Mouse (Mus musculus): ENCODE measurements at regions not wholly inside any gene's neighbourhood (a gene's known extent, or its start where the extent isn't known, plus 50 kb on each side); places are given as distances from the start of the nearest gene placed in this dataset.

DNA sequence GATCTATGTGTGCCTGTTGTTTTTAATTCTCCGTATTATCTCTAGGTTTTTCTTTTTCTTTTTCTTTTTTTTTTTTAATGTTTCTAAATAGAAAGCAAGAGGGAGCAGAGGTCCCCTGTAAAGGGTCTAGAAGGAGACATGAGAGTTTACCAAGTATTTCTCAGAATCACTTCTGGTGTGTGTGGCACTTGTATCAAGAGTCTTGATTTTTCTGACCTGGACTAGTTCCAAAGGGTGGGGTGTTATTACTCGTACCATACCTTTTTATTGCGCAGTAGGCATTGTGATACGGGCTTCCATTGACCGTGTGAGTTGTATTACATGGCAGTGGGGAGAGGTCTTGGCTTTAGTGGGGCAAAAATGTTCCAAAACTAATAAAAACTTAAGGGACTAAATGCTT lies 63.2 kb upstream of the Bmp6 start:
- DNase-seq, result no peak
- intact Hi-C loops (cut with DNase I), result no loop called here

DNA sequence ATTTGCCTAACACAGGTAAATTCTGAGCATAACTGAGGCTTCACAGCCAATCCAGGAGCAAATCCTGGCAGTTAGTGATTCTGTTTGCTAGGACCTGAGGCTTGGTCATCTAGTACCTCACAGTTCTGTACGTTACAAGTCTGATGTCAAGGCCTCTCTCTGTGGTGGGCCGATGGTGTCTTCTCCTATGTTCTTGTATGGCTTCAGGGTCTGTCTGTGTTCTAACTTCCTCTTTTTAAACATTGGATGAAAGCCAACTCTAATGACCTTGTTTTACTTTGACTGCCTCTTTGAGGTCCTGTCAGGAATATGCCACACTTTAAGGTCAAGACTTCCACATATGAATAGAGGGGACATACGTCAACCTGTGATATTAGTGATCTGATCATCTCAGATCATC lies 56.9 kb upstream of the Bmp6 start:
- no peak for DNase-seq
- intact Hi-C loops (cut with DNase I), result no loop called here

DNA sequence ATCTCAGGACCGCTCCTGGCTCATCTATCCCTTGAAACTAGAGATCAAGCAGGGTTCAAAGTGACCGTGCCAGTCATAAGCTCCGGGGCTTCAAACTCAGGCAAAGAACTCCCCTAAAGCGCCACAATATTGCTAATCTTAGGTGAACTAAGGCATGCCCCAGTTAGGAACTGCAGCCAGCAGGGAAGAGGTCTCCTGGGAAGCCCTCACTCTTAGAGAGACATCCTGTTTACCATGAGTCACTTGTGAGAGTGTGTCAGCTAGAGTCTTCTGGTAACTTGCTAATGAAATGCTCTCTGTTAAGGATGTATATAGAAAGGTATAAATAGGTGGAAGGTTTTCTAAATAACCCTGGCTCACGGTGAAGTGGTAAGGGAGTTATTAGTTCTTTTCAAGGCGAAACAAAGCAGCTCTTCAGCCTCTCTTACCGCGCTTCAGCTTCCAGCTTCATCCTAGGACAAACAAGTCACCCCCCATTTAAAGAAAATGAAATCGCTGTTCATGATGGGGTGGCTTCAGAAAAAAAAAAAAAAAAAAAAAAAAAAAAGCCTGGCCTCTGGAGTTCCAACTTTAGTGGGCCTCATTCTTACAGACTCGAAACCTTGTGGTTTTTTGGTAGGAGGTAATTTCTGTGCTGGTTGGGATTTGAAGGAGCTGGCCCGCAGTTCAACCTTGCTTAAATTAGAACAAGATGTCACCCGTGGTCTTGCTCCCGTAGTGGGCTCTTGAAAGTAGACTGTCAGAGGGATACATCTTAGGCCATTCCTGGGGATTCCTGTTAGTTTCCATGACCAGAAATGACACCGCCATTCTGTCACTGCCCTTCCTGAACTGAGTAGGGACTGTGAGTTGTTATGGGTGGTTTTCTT lies 56.1 kb upstream of the Bmp6 start:
- intact Hi-C loops (cut with DNase I), result no loop called here
- DNase-seq, result no peak

DNA sequence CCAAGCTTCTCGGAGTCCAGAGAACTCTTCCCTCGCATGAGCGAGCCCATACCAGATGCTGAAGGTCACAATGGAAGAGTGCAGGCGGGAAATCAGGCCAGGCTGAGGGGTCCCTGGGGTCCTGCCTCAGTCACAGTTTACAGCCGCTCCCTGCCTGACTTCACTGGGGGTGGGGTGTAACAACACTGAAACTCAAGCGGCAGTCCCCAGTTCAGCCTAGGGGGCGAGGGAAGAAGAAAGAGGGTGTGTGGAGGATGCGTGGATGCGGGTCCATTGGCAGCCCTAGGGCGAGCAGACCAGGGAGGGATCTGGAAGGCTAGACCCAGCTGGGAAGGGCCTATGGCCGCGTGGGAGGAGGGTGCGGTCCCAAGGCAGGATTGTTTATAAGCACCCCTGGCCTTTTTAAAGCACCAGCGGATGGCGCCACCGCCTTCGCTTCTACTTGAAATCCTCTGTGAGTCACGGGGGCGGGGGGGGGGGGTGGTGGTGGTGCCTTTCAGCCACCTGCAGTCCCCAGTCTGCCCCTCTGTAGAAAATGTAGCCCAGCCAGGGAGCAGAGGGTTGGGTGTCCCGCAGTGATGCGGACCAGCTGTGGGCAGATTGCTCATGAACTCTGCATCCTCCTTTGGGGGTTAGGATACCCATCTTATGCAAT lies 54.5 kb upstream of the Bmp6 start:
- DNase-seq, result peak; percentile 57 to 60
- intact Hi-C loops (cut with DNase I), result no loop called here

DNA sequence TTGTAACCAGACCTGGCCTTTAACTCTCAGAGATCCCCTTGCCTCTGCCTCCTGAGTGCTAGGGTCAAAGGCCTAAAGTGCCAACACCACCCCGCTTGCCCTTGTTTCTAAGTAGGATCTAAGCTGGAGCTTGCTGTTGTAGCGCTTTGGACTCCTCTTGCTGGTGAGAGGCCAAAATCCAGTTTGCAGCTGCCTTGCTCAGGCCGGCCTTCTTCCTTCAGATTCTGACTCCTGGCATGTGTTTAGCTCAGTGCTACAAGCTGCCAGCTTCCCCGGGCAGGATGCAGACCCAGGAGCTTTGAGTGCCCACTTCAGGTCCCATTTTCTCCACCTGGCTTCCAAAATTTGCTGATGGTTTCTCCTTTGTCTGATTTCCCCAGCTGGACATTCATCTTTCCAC lies 53.4 kb upstream of the Bmp6 start:
- intact Hi-C loops (cut with DNase I), result no loop called here
- DNase-seq, result peak; percentile 16 to 23
